Mouse (Mus musculus): ENCODE results near the gene Lcn6. TPM values are rescaled to one million over a fixed set of nuclear protein-coding genes. Genes with fewer than 3 reads are reported as not detected.
"Not testable (repeated sequence)": the region's sequence is repeated elsewhere in the genome, so short reads cannot be mapped to it uniquely, and the experiment has no call there.

Lcn6 gene
- polyA plus RNA-seq (2015; fragmentation: Nextera tagmentation; extraction: Ambion mirVana): 0.24 TPM in 1 of 2 replicates, not detected in the other

- no peak for DNase-seq (ENCODE audit: low spot score)
Measured at GRCm38 (mm10) chr2:25676486-25676885, at the start of gene Lcn6. TSS of gene Lcn6 (plus strand) at chr2:25676786.

- DNase-seq (ENCODE audit: low spot score): no peak
Measured at GRCm38 (mm10) chr2:25627811-25628210, 48.8 kb upstream of the Lcn6 start, which contains the start of gene Fcna. TSS of gene Fcna (minus strand) at chr2:25628030.

- no peak for DNase-seq (ENCODE audit: low spot score)
Measured at GRCm38 (mm10) chr2:25628738-25629137, 47.8 kb upstream of the Lcn6 start.

DNA sequence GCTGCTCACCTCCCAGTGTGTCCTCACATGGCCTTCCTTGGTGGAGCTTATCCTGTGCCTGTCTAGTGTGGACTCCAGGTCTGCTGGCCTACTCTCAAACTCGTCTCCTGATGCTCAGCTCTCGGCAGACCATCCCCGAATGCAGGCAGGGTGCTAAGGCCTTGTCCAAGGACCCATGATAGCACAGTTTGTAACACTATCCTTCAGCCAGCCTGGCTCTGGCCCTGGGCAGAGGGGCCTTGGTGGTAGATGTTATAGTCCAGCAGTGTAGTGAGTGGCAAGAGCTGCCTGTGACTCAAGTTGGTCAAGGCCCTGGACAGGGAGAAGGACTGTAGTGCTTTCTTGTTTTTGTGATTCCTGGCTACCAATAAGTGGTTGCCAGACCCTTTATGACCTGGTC is 43.0 kb upstream of the Lcn6 start:
- no peak for DNase-seq (ENCODE audit: low spot score)

GRCm38 (mm10) chr2:25634046-25634445 is 42.5 kb upstream of the Lcn6 start:
- no peak for DNase-seq (ENCODE audit: low spot score)

- DNase-seq (ENCODE audit: low spot score): peak; percentile 54
Measured at GRCm38 (mm10) chr2:25639890-25640289, 36.7 kb upstream of the Lcn6 start.

DNA sequence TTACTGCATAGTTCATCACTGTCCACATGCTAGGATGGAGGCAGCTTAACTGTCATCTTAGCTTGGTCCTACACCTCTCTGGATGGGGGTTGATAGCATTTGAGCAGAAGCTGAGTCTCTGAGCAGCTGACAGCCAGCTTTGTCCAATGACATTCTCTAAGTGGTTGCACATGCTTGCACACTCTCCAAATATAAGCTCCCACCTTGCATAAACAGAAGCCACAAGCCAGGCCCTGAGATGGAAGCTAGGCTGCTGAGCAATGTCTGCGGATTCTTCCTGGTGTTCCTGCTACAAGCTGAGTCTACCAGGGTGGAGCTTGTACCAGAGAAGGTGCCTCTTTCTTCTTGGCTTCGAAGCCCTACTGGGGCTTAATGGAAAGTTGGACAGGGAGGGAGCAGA is 23.7 kb upstream of the Lcn6 start, which contains the start of gene Lcn8:
Gene Lcn8, plus strand, starts transcription at position 219 of the 400 bp plus-strand sequence.
- DNase-seq (ENCODE audit: low spot score): no peak

- no peak for DNase-seq (ENCODE audit: low spot score)
Measured at GRCm38 (mm10) chr2:25654502-25654901, 22.1 kb upstream of the Lcn6 start.

- DNase-seq (ENCODE audit: low spot score): no peak
Measured at GRCm38 (mm10) chr2:25656691-25657090, 19.9 kb upstream of the Lcn6 start.

GRCm38 (mm10) chr2:25657246-25657645 is 19.3 kb upstream of the Lcn6 start:
- no peak for DNase-seq (ENCODE audit: low spot score)

DNA sequence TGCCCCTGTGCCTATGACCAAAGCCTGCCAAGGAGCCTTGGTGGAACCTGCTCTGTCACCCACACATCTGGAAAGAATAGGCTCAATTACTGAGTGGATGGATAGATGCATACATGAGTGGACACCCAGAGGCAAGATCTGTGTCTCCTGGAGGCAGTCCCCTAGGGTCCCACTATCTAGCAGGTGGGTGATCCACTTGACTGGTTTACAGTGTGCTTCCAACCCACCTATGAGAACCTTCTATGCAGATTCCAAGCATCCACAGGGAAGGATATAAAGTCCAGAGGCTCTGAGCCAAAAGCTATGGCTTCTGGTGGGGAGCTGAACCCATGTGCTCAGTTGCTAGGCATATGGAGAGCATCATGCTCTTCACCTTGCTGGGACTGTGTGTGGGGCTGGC is 18.9 kb upstream of the Lcn6 start, which contains the start of gene Lcn5:
Gene Lcn5, plus strand, starts transcription at position 301 of the 400 bp plus-strand sequence.
- no peak for DNase-seq (ENCODE audit: low spot score)

- no peak for DNase-seq (ENCODE audit: low spot score)
Measured at GRCm38 (mm10) chr2:25660279-25660678, 16.3 kb upstream of the Lcn6 start.

- DNase-seq (ENCODE audit: low spot score): no peak
Measured at GRCm38 (mm10) chr2:25661245-25661970, 15.2 kb upstream of the Lcn6 start.

DNA sequence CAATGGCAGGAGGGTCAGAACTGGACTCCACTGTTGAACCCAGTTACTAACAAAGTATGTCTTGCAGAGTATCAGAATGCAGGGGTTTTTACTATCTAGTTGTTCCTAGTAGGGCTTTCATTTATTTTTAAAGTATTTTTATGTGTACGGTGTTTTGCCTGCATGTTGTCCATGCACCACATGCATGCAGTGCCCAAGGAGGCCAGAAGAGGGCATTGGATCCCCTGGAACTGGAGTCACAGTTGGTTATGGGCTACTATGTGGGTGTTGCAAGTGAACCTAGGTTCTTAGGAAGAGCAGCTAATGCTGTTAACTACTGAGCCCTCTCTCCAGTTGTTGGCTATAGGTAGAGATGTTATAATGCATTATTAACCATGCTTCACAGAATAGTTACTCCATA is 13.1 kb upstream of the Lcn6 start:
- peak; percentile 31 for DNase-seq (ENCODE audit: low spot score)

DNA sequence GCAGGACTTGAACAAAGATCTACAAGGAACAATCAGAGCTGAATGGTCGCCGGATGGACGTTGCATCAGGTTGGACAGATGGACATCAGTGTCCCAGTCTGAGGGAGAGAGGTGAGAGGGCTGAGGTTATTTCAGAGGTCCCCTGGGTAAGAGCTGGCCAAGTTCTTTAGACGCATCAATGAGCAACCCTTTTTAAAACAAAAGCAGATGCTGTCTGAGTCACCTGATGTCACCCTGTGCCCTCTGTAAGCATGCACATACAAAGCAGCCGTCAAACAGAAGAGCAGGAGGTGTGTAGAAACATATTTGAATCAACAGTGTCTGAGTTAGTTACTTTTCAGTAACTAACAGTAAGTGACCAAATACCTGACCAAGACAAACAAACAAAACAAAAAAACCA is 12.5 kb upstream of the Lcn6 start:
- no peak for DNase-seq (ENCODE audit: low spot score)

DNA sequence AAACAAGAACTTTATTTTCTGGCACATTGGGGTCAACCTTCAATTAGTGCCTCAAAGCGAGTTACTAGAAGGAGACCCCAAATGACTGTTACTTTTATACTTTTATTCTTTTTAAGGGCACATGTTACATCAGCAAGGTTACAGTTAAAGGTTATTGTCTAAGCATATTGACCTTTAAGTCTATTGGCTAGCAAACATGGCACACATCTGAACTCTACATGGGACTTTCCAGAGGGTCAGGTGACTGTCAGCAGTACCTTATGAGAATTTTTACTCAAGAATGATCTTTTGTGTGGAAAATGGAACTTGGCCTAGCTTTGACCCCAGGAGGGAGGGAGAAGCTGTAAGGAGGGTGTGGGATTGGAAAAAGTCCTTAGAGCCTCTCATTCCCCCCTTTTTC is 10.1 kb upstream of the Lcn6 start:
- DNase-seq (ENCODE audit: low spot score): no peak

GRCm38 (mm10) chr2:25679559-25679958 is 3.0 kb downstream of the Lcn6 start:
- peak; percentile 39 for DNase-seq (ENCODE audit: low spot score)

DNA sequence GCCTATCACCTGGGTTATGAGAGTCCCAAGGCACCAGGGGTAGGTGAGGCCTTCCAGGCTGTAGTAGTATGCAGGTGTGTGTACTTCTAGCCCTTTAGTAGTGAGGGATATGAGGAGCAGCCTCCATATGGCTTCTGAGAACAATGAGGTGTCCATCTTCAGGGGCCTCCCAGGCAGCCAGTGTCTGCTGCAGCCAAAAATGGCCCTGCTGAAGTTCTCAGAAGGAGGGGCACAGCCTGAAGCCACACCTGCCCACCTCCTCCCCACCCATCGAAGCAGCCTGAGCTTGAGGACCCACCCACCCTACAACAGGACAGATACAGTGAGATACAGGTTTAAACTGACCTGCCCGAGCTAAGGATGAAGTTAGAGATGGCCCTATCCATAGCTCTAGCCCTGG is 5.8 kb downstream of the Lcn6 start, which contains the start of gene Lcn10:
Gene Lcn10, plus strand, starts transcription at position 301 of the 400 bp plus-strand sequence.
- DNase-seq (ENCODE audit: low spot score): no peak

DNA sequence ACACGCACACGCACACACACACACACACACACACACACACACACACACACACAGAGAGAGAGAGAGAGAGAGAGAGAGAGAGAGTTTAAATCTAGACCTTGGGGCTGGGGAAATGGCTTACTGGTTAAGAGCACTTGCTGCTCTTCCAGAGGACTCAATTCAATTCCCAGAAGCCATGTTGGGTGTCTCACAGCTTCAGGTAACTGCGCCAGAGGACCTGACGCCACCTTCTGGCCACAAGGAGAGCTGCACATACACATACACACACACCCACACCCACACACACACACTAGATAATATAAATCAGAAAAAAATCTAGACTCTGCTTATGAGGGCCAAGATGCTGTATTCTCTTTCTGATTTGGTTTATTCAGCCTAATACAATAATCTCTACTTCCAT is 10.4 kb downstream of the Lcn6 start:
- no peak for DNase-seq (ENCODE audit: low spot score)

DNA sequence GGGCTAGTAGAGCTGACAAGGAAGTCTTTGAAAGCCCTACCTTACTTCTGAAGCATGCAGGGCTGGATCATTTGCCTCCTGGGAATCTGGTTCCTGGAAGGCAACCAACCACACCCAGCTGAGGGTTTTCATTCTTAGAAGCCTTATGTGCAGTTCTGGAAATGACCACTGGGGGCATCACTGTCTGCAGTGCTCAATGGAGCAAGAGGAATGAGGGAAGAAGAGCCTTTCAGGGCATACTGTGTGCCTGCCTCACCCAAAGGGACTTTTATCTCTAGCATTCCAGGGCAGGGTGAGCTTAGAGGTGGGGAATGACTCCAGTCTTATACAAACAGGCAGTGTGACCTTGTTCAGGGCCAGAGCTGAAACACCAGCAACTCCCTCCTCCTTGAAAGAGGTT is 18.0 kb downstream of the Lcn6 start:
- DNase-seq (ENCODE audit: low spot score): peak; percentile 49

GRCm38 (mm10) chr2:25696951-25697350 is 20.4 kb downstream of the Lcn6 start:
- no peak for DNase-seq (ENCODE audit: low spot score)

GRCm38 (mm10) chr2:25698696-25699095 is 22.1 kb downstream of the Lcn6 start:
- DNase-seq (ENCODE audit: low spot score): no peak

DNA sequence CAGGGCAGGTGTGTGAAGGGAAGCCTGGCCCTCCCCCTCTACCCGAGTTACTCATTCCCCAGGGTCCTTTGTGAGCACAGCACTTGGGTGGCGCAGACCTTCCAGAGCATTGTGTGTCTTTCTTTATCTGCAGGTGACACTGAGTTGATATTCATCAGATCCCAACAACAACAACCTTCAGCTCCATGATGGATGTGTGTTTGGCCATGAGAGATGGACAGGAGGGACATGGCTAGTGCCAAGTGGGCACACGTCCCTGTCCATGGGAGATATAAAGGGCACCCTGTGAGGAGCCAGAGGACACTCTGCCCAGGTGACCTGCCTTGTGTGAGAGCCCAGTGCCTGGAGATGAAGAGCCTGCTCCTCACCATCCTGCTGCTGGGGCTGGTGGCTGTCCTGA is 23.2 kb downstream of the Lcn6 start, which contains the start of gene Obp2a:
Gene Obp2a, plus strand, starts transcription at position 301 of the 400 bp plus-strand sequence.
- DNase-seq (ENCODE audit: low spot score): not testable (repeated sequence)
